Mouse (Mus musculus): ENCODE results near the gene Pus7.

Gene Pus7

GRCm38 (mm10) chr5:23782931-23783877, at the start of gene Pus7:
Gene Pus7 (minus strand): TSS chr5:23783711.
- DNase-seq (ENCODE audit: low spot score): peak; percentile 84

GRCm38 (mm10) chr5:23830897-23831752, 47.6 kb upstream of the Pus7 start:
- DNase-seq (ENCODE audit: low spot score): peak; percentile 69

- peak; percentile 39 for DNase-seq (ENCODE audit: low spot score)
Observed at GRCm38 (mm10) chr5:23826321-23827004, 43.0 kb upstream of the Pus7 start.

- DNase-seq (ENCODE audit: low spot score): no peak
Observed at GRCm38 (mm10) chr5:23824171-23824733, 40.7 kb upstream of the Pus7 start.

DNA sequence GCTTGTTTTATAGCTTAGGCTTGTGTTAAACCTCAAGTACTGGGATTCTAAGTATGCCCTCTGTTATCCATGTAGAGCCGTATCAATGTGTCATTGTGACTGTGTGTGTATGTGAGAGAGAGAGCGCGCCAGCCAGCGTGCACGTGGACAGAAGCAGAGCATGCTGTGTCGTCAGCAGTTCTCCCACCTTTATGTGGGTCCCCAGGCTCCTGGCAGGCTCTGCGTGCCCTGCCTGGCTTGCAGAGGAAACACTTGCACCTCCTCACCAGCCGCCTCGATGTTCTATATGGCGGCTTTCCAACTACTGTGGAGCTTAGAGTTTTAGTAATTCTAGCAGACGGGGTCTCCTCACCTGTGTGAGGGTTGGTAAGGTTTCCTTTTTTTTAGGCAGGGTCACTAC, 38.8 kb upstream of the Pus7 start:
- DNase-seq (ENCODE audit: low spot score): no peak

DNA sequence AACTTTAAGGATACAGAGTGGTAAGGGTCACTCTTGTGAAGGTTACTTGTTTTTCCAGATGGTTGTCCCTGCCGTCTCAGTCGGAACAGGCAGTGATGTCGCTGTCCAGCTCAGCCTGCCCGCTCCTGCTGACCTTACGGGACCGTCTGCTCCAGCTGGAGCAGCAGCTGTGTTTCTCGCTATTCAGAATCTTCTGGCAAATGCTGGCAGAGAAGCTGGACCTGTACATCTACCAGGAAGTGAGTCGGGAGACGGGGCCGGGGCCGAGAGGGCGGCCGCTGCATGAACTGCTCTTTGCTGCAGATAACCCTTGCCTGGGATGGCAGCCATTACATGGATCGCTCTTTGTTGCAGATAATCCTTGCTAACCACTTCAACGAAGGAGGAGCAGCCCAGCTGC, 33.2 kb upstream of the Pus7 start:
- DNase-seq (ENCODE audit: low spot score): no peak

- no peak for DNase-seq (ENCODE audit: low spot score)
Observed at GRCm38 (mm10) chr5:23814841-23815240, 31.3 kb upstream of the Pus7 start.

- no peak for DNase-seq (ENCODE audit: low spot score)
Observed at GRCm38 (mm10) chr5:23792726-23793125, 9.2 kb upstream of the Pus7 start.

DNA sequence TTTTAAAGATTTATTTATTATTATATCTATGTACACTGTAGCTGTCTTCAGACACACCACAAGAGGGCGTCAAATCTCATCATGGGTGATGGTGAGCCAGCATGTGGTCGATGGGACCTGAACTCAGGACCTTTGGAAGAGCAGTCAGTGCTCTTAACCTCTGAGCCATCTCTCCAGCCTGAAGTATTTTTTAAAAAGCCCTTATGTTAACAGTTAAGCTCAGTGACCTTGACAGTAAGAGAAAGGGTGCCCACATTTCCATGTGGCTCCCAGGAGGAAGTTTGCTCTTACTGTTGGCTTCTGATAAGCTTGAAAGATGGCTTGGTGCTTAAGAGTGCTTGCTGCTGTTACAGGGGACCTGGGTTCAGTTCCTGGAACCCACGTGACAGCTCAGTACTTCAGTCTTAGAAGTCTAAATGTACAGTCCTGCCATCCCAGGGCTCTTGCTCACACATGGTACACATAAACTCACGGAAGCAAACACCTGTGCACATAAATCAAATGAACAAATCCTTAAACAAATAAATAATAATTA, 5.6 kb upstream of the Pus7 start:
- DNase-seq (ENCODE audit: low spot score): no peak

DNA sequence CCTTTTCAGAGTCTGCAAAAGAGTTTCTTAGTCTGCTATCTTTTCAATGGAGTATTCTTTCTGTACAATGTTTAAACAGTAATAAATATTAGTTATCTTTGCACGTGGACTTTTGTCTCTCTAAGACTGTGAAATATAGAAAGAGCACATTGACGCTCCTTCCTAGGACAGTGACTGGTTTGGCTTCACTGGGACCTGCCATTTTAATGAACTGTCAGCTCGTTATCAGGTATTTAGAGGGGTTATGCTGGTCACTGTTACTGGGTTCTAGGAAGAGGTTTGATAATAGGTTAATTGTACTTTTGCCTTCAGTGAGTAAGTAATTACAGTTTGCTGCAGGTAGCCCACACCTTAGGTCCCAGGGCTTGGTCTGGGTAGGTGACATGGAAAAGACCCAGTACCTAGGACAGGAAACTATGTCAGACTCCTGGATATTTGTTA, 4.9 kb upstream of the Pus7 start:
- no peak for DNase-seq (ENCODE audit: low spot score)

DNA sequence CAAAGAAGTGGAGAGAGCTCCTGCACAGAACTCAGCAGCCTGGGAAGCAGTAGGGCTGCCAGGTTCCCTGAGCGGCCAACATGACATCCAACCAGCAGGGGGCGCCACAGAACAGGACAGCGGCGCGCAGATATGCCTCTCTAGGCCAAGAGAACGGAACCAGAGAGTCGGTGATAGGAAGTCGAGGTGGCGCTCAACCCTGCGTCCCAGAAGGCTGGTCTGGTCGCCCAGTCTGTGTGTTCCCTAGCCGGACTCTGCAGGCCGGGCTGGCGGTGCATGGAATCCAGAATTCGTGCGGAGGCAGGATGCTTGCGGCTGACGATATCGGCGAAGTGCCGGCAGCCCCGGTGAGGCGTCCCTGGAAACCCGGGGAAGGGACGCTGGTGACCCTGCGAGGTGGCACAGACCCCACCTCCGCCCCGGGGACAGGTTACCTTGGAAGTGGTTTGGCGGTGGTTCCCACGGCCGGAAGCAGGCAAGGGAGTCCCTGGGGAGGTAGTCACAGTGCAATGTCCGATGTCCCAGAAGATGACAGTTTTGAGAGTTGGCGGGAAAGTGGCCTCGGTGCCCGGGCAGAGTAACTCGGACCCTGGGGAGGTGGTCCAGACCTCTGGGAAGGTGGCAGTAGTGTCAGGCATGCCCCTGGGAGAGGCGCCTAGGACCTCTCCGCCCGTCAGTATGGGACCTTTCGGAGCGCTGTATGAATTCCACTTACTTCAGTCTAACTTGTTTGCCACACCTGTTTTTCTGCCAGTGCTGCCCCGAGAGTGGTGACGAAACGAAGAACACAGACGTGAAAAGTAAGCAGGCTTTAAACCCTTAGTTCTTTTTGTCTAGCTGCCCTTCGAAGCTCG, 4.3 kb upstream of the Pus7 start, which contains the start of gene Rint1:
Gene Rint1, plus strand, starts transcription at position 176 of the 854 bp plus-strand sequence.
- peak; percentile 93 for DNase-seq (ENCODE audit: low spot score)

GRCm38 (mm10) chr5:23782051-23782810, 1.3 kb downstream of the Pus7 start:
- DNase-seq (ENCODE audit: low spot score): no peak

- no peak for DNase-seq (ENCODE audit: low spot score)
Observed at GRCm38 (mm10) chr5:23781172-23781571, 2.3 kb downstream of the Pus7 start.

DNA sequence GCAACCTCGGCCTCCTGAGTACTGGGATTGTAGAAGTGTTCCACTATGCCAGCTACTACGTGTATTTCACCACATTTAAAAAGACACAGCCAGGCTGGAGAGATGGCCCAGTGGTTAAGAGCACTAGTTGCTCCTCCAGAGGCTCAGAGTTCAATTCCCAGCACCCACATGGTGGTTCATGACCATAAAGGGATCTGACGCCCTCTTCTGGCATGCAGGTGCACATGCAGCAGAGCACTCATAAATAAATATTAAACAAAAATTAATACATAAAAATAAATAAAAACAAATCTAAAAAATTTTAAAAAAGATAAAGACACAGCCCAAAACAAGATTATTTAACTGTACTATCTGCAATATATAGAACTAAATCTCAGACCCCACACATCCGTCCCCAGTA, 3.0 kb downstream of the Pus7 start:
- no peak for DNase-seq (ENCODE audit: low spot score)

GRCm38 (mm10) chr5:23774186-23774585, 9.3 kb downstream of the Pus7 start:
- no peak for DNase-seq (ENCODE audit: low spot score)

DNA sequence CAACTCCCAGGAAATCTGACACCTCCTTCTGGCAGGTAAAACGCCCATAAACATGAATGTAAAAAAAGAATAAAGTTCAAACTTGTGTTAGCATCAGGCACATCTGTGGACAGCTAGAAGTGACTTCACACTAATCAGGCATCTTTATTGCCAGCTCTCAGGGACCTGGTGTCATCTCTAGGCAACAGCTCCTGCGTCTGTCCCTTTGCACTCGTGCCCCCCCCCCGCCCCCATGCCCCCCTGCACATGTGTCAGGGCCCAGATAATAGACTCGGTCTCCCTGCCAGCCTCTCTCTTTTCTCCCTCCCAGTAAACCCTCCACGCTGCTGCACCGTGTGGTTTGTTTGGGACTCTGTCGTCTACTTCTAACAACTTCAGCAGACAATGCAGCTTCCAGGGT, 12.4 kb downstream of the Pus7 start:
- DNase-seq (ENCODE audit: low spot score): no peak

DNA sequence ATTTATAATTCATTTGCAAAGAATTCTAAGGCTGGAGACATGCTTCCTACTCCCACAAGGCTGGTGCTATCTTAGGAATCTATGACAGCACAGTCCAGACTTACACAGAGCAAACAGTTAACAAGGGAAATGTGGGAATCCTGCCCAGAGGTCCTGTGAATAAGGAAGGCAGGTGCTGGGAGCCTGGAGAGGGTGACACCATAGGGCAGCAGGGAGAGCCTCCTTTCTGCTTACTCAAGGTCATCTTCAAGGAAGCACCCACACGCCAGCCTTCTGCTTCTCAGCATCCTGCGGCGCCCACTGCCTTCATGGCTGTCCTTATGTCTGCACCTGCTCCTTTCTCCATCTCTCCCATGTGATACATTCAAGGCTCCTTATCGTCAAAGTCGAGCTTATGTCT, 19.0 kb downstream of the Pus7 start:
- DNase-seq (ENCODE audit: low spot score): no peak

DNA sequence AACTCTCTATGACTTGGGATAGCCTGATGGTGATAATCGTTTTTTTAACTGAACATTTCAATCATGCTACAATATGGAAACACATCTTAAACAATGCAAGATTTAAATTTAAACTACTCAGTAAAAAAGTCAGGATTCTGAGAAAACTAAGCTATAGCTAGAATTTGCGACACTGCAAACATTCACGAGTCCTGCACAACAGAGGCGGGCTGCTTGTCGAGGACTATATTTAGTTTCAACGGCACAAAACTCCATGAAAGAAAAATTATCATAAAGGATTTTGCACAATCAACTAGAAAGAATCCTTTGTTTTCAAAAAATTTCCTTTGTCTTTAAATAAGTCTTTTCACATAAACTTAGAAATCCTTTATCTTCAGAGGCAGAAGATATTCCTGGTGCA, 21.0 kb downstream of the Pus7 start:
- no peak for DNase-seq (ENCODE audit: low spot score)

DNA sequence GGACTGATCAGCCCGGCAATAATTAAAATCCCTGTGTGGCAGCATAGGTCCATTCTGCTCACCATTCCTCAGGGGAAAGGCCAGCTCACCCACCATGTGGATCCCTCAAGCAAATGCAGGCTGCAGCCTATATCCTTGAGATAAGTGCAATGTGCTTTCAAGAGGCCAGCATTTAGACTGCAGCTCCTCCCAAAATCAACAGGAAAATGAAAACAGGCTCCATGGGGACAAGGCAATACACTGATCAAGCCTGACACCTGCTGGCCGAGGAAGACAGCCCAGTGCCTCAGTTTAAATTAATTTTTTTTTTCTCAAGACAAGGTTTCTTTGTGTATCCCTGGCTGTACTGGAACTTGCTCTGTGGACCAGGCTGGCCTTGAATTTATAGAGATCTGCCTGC, 24.9 kb downstream of the Pus7 start:
- no peak for DNase-seq (ENCODE audit: low spot score)

DNA sequence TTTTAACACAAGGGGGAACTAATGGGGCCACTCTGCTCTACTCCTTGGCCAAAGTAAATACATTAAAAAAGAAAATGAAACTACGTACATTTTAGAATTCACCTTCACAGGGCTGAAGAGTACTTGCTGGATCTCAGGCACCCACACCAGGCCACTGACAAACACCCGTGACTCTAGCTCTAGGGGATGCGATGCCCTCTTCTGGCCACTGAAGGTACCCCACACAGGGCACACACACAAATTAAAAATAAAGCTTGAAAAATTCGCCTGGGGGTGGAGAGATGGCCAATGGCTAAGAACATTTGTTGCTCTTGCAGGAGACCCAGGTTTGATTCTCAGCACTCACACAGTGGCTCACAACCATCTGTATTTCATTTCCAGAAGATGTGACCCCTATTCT, 27.1 kb downstream of the Pus7 start:
- no peak for DNase-seq (ENCODE audit: low spot score)

Measured in testis, postnatal 14 days (tissue).